Mouse (Mus musculus) midbrain, embryonic 13.5 days (tissue): ENCODE results near the gene Fxr2. TPM values are rescaled to one million over a fixed set of nuclear protein-coding genes. Genes with fewer than 3 reads are reported as not detected.
"Not testable (repeated sequence)": the region's sequence is repeated elsewhere in the genome, so short reads cannot be mapped to it uniquely, and the experiment has no call there.

Source experiments
- ATAC-seq: fragments of 200-750 bp; cut with Nextera tagmentation; 2 replicates; pipeline ENCODE4 v1.8.0; 2017; ENCODE audit warnings: mild to moderate bottlenecking, moderate TSS enrichment, moderate library complexity
- H3K27ac ChIP-seq: fragments of 300-500 bp; sonication (generic); 2 replicates; pipeline ENCODE4 v1.5.1; 2015; ENCODE audit warnings: inconsistent platforms, mild to moderate bottlenecking, moderate library complexity
- H3K27me3 ChIP-seq: fragments of 300-500 bp; sonication (generic); 2 replicates; pipeline ENCODE4 v1.6.1; 2015; ENCODE audit warnings: mild to moderate bottlenecking, inconsistent platforms
- H3K36me3 ChIP-seq: fragments of 300-500 bp; sonication (generic); 2 replicates; pipeline ENCODE4 v1.6.1; 2015; ENCODE audit warnings: mild to moderate bottlenecking, inconsistent platforms
- H3K4me1 ChIP-seq: fragments of 300-500 bp; sonication (generic); replicated peaks from 2 replicates; pipeline ENCODE4 v1.6.1; 2015; ENCODE audit warnings: inconsistent platforms
- H3K4me2 ChIP-seq: fragments of 300-500 bp; sonication (generic); replicated peaks from 2 replicates; pipeline ENCODE4 v1.6.1; 2015; ENCODE audit warnings: moderate library complexity, mild to moderate bottlenecking, inconsistent platforms
- H3K4me3 ChIP-seq: fragments of 300-500 bp; sonication (generic); replicated peaks from 2 replicates; pipeline ENCODE4 v1.5.1; 2015; ENCODE audit warnings: mild to moderate bottlenecking, inconsistent platforms
- H3K9ac ChIP-seq: fragments of 300-500 bp; sonication (generic); replicated peaks from 2 replicates; pipeline ENCODE4 v1.6.1; 2015; ENCODE audit warnings: mild to moderate bottlenecking, inconsistent platforms
- H3K9me3 ChIP-seq: fragments of 300-500 bp; sonication (generic); 2 replicates; pipeline ENCODE4 v1.6.1; 2016; ENCODE audit warnings: mild to moderate bottlenecking, inconsistent platforms
- WGBS: fragments of 180-500 bp; shearing (Covaris S2); methylation state at CpG from one replicate; pipeline ENCODE4 v1.1.7; 2015; 5-methylcytosine and 5-hydroxymethylcytosine counted together
- polyA plus RNA-seq: library from polyadenylated mRNA; unstranded; fragments of >200 nt; fragmentation: Nextera tagmentation; extraction: Ambion mirVana; gene quantifications from 2 replicates; pipeline ENCODE4 v1.2.1, GENCODE M21; 2015

Gene Fxr2
- polyA plus RNA-seq, 1 experiment from 2014 or later, result 52.4 TPM

- Histone ChIP-seq H3K9ac (peak overlapping the region; percentile 28; the same call in 1 of the 2 replicates), H3K4me2 (peak overlapping the region; percentile 13; the same call in 1 of the 2 replicates), H3K4me3 (no peak overlapping the region), H3K27ac (no peak overlapping the region), H3K36me3 (no peaks in the 10 kb centered on the region), H3K4me1 (peaks cover 6% of the 10 kb centered on the region), H3K27me3 (no peaks in the 10 kb centered on the region), H3K9me3 (no peaks in the 10 kb centered on the region)
- peak; percentile 55; the same call in 1 of the 2 replicates for ATAC-seq
- 8% methylated on average over 19 of the region's 19 CpGs for WGBS
Observed at GRCm38 (mm10) chr11:69613553-69614256, 19.1 kb upstream of the Fxr2 start.

DNA sequence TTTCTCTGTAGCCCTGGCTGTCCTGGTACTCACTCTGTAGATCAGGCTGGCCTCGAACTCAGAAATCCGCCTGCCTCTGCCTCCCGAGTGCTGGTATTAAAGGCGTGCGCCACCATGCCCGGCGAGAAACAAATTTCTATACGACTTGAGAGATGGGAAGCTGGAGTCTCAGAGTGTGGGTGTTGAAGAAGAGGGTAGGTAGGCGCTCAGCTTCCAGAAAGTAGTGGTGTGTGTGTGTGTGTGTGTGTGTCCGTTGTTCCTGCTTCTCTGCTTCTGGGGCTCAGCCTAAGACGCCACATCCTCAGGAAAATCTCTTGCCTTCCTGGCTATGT is 18.6 kb upstream of the Fxr2 start:
- 56% methylated on average over 11 of the region's 11 CpGs for WGBS
- H3K4me2 ChIP-seq, ATAC-seq: not testable (repeated sequence)

DNA sequence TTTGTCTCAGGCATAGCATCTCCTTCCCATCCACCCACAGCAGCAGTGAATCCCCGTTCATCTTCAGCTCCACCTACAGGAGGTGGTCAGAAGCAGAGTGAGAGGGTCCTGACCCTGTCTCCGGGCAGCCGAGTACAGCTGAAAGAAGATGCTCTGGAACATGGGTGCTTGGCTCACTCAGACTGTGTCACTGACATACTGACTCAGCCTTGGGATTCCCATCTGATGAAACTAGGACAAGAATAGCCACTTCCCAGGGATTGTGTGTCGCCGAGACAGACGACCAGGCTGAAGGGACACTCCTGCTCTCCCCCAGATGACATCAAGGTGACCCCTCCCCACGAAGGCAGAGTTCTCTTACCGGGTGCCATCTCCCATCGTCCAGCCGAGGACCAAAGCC is 16.0 kb upstream of the Fxr2 start:
- no peak overlapping the region for H3K4me3 ChIP-seq
- H3K9ac ChIP-seq, result peak overlapping the region; percentile 3
- H3K4me1 ChIP-seq, result peaks cover 10% of the 10 kb centered on the region
- H3K9me3 ChIP-seq, result no peaks in the 10 kb centered on the region
- WGBS, result 50% methylated on average over 10 of the region's 10 CpGs
- H3K27ac ChIP-seq, result no peak overlapping the region
- no peak overlapping the region for H3K4me2 ChIP-seq
- H3K36me3 ChIP-seq, result no peaks in the 10 kb centered on the region
- H3K27me3 ChIP-seq, result no peaks in the 10 kb centered on the region
- ATAC-seq, result no peak

More for the DNA sequence above, 18.6 kb upstream of the Fxr2 start:
- not testable (repeated sequence) for H3K4me1 ChIP-seq, H3K27me3 ChIP-seq, H3K36me3 ChIP-seq, H3K9ac ChIP-seq, H3K4me3 ChIP-seq, H3K9me3 ChIP-seq, H3K27ac ChIP-seq

GRCm38 (mm10) chr11:69617805-69618204 is 15.0 kb upstream of the Fxr2 start, which contains the start of gene Shbg:
TSS of gene Shbg (minus strand) at chr11:69617905.
- H3K36me3 ChIP-seq, result no peaks in the 10 kb centered on the region
- ATAC-seq, result no peak
- no peak within 1 kb of the TSS for H3K27ac ChIP-seq
- no peaks in the 10 kb centered on the region for H3K27me3 ChIP-seq
- WGBS, result 81% methylated on average over 5 of the region's 5 CpGs
- no peaks in the 10 kb centered on the region for H3K9me3 ChIP-seq
- H3K4me3 ChIP-seq, result no peak within 1 kb of the TSS
- H3K4me1 ChIP-seq, result peaks cover 18% of the 10 kb centered on the region
- no peak within 1 kb of the TSS for H3K4me2 ChIP-seq
- H3K9ac ChIP-seq, result peak within 1 kb of the TSS; percentile 3

DNA sequence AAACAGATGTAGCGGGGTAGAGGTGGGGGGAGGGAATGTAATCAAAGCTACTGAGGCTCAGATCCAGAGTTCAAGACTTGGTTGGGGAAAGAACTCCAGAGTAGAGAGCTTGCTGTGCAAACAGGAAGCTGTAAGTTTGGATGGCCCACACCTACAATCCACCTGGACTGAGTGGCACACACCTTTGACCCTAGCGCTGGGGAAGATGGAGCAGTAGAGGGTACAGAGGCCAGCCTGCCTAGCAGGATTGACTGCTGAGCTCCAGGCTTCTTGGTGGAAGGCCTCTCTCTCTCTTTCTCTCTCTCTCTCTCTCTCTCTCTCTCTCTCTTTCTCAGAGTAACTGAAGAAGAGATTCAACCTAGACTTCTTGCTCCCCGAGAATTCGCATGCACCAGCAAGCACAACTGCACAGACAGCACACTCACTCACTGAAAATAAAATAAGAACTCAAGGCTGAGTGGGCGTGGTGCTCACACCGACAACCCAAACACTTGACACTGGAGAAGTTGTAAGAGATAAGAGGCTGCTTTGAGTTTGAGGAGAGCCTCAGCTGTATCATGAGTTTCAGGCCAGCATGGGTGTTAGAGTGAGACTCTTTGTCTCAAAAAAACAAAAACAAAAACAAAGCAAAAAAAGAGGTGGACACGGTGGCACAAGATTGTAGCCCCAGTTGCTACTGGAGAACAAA is 12.3 kb upstream of the Fxr2 start:
- no peaks in the 10 kb centered on the region for H3K36me3 ChIP-seq
- 80% methylated on average over 7 of the region's 7 CpGs for WGBS

DNA sequence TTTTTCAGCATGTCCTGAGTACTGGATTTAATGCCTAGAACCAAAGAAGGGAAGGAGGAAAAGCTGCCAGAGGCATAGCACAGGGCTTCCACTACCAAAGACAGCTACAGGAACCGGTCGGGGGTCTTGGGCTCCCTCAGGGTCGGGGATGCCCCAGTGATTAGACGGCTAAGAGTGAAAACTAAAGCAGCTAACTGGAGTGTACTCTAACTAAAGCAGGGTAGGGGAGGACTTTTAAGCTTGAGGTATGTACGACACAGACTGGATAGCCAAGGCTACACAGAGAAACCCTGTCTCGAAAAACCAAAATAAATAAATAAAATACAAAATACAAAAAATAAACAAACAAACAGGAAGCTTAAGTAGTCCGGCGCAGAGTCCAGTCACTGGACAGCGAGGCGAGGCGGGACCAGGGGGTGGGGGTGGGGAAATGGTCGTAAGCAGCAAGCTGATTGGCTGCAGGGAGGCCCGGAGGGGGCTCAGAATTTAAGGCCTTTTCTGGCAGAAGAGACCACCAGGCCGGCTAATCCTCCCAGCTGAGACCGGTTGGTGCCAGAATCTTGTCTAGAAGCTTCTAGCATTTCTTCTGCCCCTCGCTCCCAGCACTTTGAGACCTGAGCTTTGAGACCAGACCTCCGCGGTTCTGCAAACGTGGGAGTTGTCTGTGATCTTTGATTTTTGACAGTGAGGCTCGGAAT is 11.1 kb upstream of the Fxr2 start, which contains the start of gene Sat2:
Sat2 (plus strand) TSS at position 454 of the 698 bp plus-strand sequence.
- no peaks in the 10 kb centered on the region for H3K27me3 ChIP-seq
- peak within 1 kb of the TSS; percentile 72 for H3K4me2 ChIP-seq
- WGBS, result under 1% methylated on average over 20 of the region's 20 CpGs
- H3K36me3 ChIP-seq, result no peaks in the 10 kb centered on the region
- no peaks in the 10 kb centered on the region for H3K9me3 ChIP-seq
- peak within 1 kb of the TSS; percentile 73 for H3K9ac ChIP-seq
- peak within 1 kb of the TSS; percentile 51 for H3K4me3 ChIP-seq
- peak; percentile 88 for ATAC-seq
- peak within 1 kb of the TSS; percentile 81 for H3K27ac ChIP-seq
- peaks cover 18% of the 10 kb centered on the region for H3K4me1 ChIP-seq

More for the DNA sequence above, 12.3 kb upstream of the Fxr2 start:
- no peaks in the 10 kb centered on the region for H3K9me3 ChIP-seq
- no peak overlapping the region for H3K4me3 ChIP-seq
- no peaks in the 10 kb centered on the region for H3K27me3 ChIP-seq
- no peak overlapping the region for H3K4me2 ChIP-seq
- no peak overlapping the region for H3K9ac ChIP-seq
- H3K27ac ChIP-seq, result no peak overlapping the region
- peaks cover 18% of the 10 kb centered on the region for H3K4me1 ChIP-seq
- ATAC-seq, result no peak

GRCm38 (mm10) chr11:69622406-69622805 is 10.4 kb upstream of the Fxr2 start:
- peak; percentile 31 for ATAC-seq
- H3K4me2 ChIP-seq, result peak overlapping the region; percentile 72
- H3K36me3 ChIP-seq, result no peaks in the 10 kb centered on the region
- peak overlapping the region; percentile 81 for H3K27ac ChIP-seq
- peak overlapping the region; percentile 51 for H3K4me3 ChIP-seq
- no peaks in the 10 kb centered on the region for H3K9me3 ChIP-seq
- 44% methylated on average over 6 of the region's 6 CpGs for WGBS
- peaks cover 18% of the 10 kb centered on the region for H3K4me1 ChIP-seq
- peak overlapping the region; percentile 73 for H3K9ac ChIP-seq
- H3K27me3 ChIP-seq, result no peaks in the 10 kb centered on the region

DNA sequence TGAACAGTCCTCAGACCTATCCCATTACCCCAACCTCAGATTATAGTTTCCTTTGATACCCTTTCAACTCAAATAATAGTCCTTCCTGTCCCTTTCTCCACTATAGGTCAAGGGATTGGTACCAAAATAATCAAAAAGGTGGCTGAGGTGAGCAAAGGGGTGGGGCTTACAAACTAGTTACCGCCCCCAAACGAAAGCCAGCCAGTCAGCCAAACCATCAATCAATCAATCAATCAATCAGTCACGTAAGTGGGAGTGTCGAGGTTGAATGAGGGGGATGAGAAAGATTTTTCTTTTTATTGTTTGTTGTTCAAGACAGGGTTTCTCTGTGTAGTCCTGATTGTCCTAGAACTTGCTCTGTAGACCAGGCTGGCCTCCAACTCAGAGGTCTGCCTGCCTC is 9.8 kb upstream of the Fxr2 start:
- Histone ChIP-seq H3K27me3 (no peaks in the 10 kb centered on the region), H3K4me1 (peaks cover 18% of the 10 kb centered on the region), H3K4me3 (peak overlapping the region; percentile 51; the same call in 1 of the 2 replicates), H3K27ac (no peak overlapping the region), H3K36me3 (no peaks in the 10 kb centered on the region), H3K9me3 (no peaks in the 10 kb centered on the region), H3K4me2 (peak overlapping the region; percentile 72), H3K9ac (peak overlapping the region; percentile 73)
- ATAC-seq, result no peak
- 77% methylated on average over 4 of the region's 4 CpGs for WGBS

- H3K36me3 ChIP-seq, H3K9ac ChIP-seq, H3K4me3 ChIP-seq, ATAC-seq, H3K27me3 ChIP-seq, H3K9me3 ChIP-seq, H3K4me2 ChIP-seq, H3K27ac ChIP-seq: not testable (repeated sequence)
- peaks cover 18% of the 10 kb centered on the region for H3K4me1 ChIP-seq
- WGBS, result 89% methylated on average over 2 of the region's 2 CpGs
Observed at GRCm38 (mm10) chr11:69624339-69624738, 8.5 kb upstream of the Fxr2 start.

GRCm38 (mm10) chr11:69628286-69628685 is 4.5 kb upstream of the Fxr2 start:
- peaks cover 6% of the 10 kb centered on the region; the same call in 1 of the 2 replicates for H3K4me1 ChIP-seq
- H3K36me3 ChIP-seq, result no peaks in the 10 kb centered on the region
- no peak overlapping the region for H3K27ac ChIP-seq
- ATAC-seq, result no peak
- no peak overlapping the region for H3K4me2 ChIP-seq
- H3K9me3 ChIP-seq, result no peaks in the 10 kb centered on the region
- no peak overlapping the region for H3K4me3 ChIP-seq
- H3K9ac ChIP-seq, result no peak overlapping the region
- no peaks in the 10 kb centered on the region for H3K27me3 ChIP-seq
- WGBS, result 37% methylated on average over 6 of the region's 6 CpGs

- Histone ChIP-seq H3K4me2 (no peak overlapping the region), H3K27ac (no peak overlapping the region), H3K9ac (no peak overlapping the region), H3K36me3 (no peaks in the 10 kb centered on the region), H3K4me3 (no peak overlapping the region), H3K27me3 (no peaks in the 10 kb centered on the region), H3K4me1 (peaks cover 17% of the 10 kb centered on the region), H3K9me3 (no peaks in the 10 kb centered on the region)
- no peak for ATAC-seq
- WGBS, result 63% methylated on average over 1 of the region's 1 CpGs
Observed at GRCm38 (mm10) chr11:69629802-69630201, 3.0 kb upstream of the Fxr2 start.
